Mouse (Mus musculus) neural tube, embryonic 11.5 days (tissue): ENCODE measurements around the gene Smpd2. TPM values are rescaled to one million over a fixed set of nuclear protein-coding genes. Genes with fewer than 3 reads are reported as not detected.
A peak's percentile ranks its signal among the peaks of the same experiment; 100 is the strongest.

Experiments
- ATAC-seq: fragments of 200-750 bp; cut with Nextera tagmentation; 2 replicates; pipeline ENCODE4 v1.8.0; 2017; ENCODE audit warnings: moderate number of reproducible peaks, mild to moderate bottlenecking, moderate TSS enrichment, moderate library complexity; ENCODE audit not compliant: insufficient read depth, low FRiP score, low TSS enrichment
- DNase-seq: peaks from one replicate; pipeline ENCODE4 v3.0.0-alpha.2; 2015; ENCODE audit warnings: low spot score
- H3K27ac ChIP-seq: fragments of 300-500 bp; sonication (generic); 2 replicates; pipeline ENCODE4 v1.5.1; 2014; ENCODE audit warnings: low read depth, mild to moderate bottlenecking, low read length
- H3K27me3 ChIP-seq: fragments of 300-500 bp; sonication (generic); 2 replicates; pipeline ENCODE4 v1.6.1; 2014; ENCODE audit warnings: mild to moderate bottlenecking, low read length, mixed read lengths; ENCODE audit not compliant: control insufficient read depth, insufficient read depth
- H3K36me3 ChIP-seq: fragments of 300-500 bp; sonication (generic); 2 replicates; pipeline ENCODE4 v1.6.1; 2014; ENCODE audit warnings: mild to moderate bottlenecking, low read length, moderate library complexity, mixed read lengths; ENCODE audit not compliant: control insufficient read depth, insufficient read depth
- H3K4me1 ChIP-seq: fragments of 300-500 bp; sonication (generic); 2 replicates; pipeline ENCODE4 v1.6.1; 2014; ENCODE audit warnings: low read length, mixed read lengths; ENCODE audit not compliant: control insufficient read depth, insufficient read depth
- H3K4me2 ChIP-seq: fragments of 300-500 bp; sonication (generic); 2 replicates; pipeline ENCODE4 v1.6.1; 2014; ENCODE audit warnings: low read depth, mild to moderate bottlenecking, moderate library complexity
- H3K4me3 ChIP-seq: fragments of 300-500 bp; sonication (generic); 2 replicates; pipeline ENCODE4 v1.5.1; 2014; ENCODE audit warnings: low read depth, low read length
- H3K9ac ChIP-seq: fragments of 300-500 bp; sonication (generic); 2 replicates; pipeline ENCODE4 v1.6.1; 2014; ENCODE audit warnings: mild to moderate bottlenecking, low read length
- H3K9me3 ChIP-seq: fragments of 300-500 bp; sonication (generic); 2 replicates; pipeline ENCODE4 v1.6.1; 2016; ENCODE audit warnings: low read length; ENCODE audit not compliant: control insufficient read depth
- WGBS: fragments of 180-500 bp; shearing (Covaris S2); extraction: QIAGEN DNeasy Blood & Tissue Kit; methylation state at CpG from one replicate; pipeline ENCODE4 v1.1.7; 2014; 5-methylcytosine and 5-hydroxymethylcytosine counted together
- polyA plus RNA-seq: library from polyadenylated mRNA; unstranded; fragments of >200 nt; fragmentation: Nextera tagmentation; extraction: Ambion mirVana; gene quantifications from 2 replicates; pipeline ENCODE4 v1.2.1, GENCODE M21; 2014

Smpd2 gene
- polyA plus RNA-seq, 1 experiment from 2014 or later = 47.3 TPM

DNA sequence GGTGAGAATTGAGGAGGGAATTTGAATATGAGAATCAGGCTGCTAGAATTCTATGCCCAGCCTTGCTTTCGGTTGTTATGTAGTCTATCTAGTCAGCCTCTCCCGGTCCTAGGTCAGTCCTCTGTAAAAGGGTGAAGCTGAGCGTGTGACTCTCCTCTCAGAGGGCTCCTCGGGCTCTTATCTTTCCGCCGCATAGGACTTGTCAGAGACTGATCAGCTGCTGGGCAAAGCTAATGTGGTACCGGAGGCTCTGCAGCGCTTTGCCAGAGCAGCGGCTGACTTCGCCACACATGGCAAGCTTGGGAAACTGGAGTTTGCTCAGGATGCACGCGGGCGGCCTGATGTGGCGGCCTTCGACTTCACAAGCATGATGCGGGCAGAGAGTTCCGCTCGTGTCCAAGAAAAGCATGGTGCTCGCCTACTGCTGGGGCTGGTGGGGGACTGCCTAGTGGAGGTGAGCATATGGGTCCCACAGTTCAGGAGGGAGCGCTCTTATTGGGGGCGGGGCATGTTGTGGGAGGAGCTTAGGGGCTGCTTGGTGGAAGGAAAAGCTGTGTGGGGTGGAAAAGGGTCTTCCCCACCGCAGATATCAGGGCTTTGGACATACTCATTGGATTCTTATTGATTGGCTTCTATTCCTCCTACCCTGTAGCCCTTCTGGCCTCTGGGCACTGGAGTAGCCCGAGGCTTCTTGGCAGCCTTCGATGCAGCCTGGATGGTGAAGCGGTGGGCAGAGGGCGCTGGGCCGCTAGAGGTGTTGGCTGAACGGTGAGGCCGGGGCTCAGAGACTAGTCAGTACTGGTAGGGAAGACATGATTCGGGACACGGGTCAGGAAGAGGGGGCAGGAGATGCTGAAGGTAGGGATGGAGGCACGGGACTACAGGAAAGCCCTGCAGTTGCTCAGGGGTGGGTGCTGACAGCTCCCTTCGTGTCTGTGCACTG is 9.0 kb downstream of the Smpd2 start:
- no peak for DNase-seq
- H3K36me3 ChIP-seq = peaks cover 11% of the 10 kb centered on the region
- H3K9me3 ChIP-seq = no peaks in the 10 kb centered on the region
- 66% methylated on average over 33 of the region's 33 CpGs for WGBS
- H3K4me3 ChIP-seq = no peak overlapping the region
- ATAC-seq = no peak
- no peak overlapping the region for H3K9ac ChIP-seq
- no peak overlapping the region for H3K27ac ChIP-seq
- no peaks in the 10 kb centered on the region for H3K27me3 ChIP-seq
- no peak overlapping the region for H3K4me2 ChIP-seq
- H3K4me1 ChIP-seq = peaks cover 9% of the 10 kb centered on the region

DNA sequence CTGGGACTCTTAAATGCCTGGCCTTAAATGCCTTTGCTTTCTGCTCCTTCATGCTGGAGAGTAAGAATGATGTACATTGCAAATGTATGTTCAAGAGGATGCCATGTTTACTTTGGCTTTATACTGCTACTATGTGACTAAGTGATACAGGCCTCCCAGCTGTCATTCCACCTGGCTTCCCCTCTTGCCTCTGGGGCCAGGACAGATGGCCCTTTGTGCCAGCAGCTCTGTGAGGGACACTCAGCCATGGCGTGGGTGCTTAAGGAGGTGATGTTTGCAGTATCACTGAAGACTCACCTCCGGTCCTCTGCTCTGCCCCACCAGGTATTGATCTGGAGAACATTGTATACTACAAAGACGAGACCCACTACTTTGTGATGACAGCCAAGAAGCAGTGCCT is 10.2 kb downstream of the Smpd2 start:
- no peaks in the 10 kb centered on the region for H3K9me3 ChIP-seq
- H3K4me3 ChIP-seq = no peak overlapping the region
- ATAC-seq = no peak
- no peak overlapping the region for H3K27ac ChIP-seq
- no peak overlapping the region for H3K9ac ChIP-seq
- 86% methylated on average over 3 of the region's 3 CpGs for WGBS
- H3K36me3 ChIP-seq = peaks cover 5% of the 10 kb centered on the region
- H3K4me2 ChIP-seq = no peak overlapping the region
- H3K27me3 ChIP-seq = no peaks in the 10 kb centered on the region
- peaks cover 12% of the 10 kb centered on the region for H3K4me1 ChIP-seq
- DNase-seq = no peak

DNA sequence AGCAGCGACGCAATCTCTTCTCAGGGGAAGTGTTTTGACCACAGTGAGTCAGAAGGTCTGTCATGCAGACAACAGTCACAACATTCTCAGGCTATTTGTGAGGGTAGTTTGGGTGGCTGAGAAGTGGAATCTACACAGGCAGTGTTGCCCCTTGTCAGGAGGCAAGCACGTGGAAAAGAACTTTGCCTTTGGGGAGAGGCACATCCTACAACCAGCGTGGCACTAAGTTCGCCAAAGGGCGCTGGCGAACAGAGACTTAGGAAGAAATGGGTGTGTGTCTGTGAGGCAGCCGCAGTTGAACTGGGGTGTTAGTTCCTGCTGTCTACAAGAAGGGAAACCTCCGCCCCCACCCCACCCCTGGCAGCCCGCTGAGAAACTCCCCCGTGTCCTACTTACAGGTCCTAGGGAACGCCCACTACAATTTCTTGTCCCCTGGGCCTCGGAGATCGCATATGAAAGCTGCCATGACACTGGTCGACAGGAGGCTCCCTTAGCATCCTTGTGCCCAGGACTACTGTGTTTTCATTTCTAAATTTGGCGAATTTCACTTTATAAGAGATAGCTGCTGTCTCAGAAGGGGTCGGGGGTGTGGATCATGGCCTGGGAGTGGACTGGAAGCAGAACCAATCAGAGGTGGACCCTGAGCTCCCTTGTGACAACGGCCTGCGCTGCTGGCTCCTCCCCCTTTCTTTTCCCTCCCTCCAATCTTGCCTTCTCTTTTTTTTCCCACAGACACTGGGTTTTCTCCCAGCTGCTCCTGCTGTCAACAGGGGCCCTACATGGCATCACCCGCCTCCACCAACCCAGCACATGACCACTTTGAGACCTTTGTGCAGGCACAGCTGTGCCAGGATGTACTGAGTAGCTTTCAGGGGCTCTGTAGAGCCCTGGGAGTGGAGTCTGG is 12.6 kb downstream of the Smpd2 start:
- H3K4me2 ChIP-seq = peak overlapping the region; percentile 90
- peak; percentile 74 for ATAC-seq

DNA sequence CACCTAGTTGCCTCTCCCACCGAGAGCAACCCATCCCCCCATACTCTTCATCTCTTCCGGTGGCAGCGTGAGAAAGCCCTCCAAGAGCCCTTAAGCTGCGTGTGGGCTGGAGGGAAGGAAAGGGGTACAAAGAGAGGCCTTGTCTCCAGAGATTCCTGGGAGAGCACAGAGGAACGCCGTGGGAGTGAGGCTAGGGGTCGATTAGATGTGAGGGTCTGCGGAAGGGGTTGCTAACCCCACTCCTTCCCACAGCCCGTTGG is 13.2 kb downstream of the Smpd2 start:
- peak overlapping the region; percentile 64 for H3K4me3 ChIP-seq
- H3K9me3 ChIP-seq = no peaks in the 10 kb centered on the region
- peak; percentile 82 for DNase-seq
- no peaks in the 10 kb centered on the region for H3K27me3 ChIP-seq
- peak overlapping the region; percentile 90 for H3K4me2 ChIP-seq
- no peak; the same call in 1 of the 2 replicates for ATAC-seq
- H3K4me1 ChIP-seq = peaks cover 12% of the 10 kb centered on the region
- H3K27ac ChIP-seq = peak overlapping the region; percentile 80
- peaks cover 2% of the 10 kb centered on the region; the same call in 1 of the 2 replicates for H3K36me3 ChIP-seq
- peak overlapping the region; percentile 78 for H3K9ac ChIP-seq
- WGBS = under 1% methylated on average over 9 of the region's 9 CpGs

More for the DNA sequence above, 12.6 kb downstream of the Smpd2 start:
- DNase-seq = peak; percentile 73
- Histone ChIP-seq H3K27ac (peak overlapping the region; percentile 80), H3K27me3 (no peaks in the 10 kb centered on the region), H3K4me3 (peak overlapping the region; percentile 64), H3K9ac (peak overlapping the region; percentile 78), H3K9me3 (no peaks in the 10 kb centered on the region), H3K4me1 (peaks cover 12% of the 10 kb centered on the region), H3K36me3 (peaks cover 2% of the 10 kb centered on the region; the same call in 1 of the 2 replicates)
- WGBS = 2% methylated on average over 20 of the region's 20 CpGs

DNA sequence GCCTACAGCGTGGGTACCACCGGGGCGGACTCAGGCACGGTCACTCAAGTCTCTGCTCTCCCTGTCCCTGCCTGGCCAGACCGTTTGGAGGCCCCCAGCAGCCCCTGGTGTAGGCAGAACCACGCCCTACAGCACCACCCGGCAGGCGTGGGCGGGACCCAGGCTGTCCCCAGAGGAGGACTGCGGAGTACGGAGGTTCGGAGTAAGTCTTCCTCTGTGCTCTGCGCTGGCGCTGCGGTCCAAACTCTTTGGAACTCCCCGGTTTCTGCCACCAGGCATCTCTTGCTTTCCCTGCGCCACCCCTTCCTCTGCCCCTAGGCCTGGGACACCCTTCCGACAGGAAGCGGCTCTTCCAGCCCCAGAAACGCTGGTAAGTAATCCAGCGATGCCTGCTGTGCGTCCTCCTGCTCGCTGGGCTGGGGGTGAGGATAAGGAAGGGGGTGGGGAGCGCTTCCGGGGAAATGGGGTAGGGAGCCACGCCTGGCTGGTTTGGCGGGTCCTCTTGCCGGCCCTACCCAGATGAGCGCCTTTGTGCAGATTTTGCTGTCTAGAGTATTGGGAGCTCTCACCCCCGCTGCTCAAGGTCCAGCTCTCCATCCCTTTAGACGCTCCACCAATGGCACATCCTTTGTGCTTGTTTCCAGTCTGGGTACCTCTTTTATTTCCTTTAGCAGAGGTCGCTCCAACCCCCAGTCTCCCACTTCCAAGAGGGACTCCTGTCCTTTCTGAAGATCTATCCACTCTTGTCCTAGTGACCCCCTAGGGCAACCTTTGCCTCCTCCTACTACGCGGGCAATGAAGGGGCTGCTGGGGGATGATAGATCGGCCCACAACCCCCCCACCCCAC is 13.8 kb downstream of the Smpd2 start, which contains the start of gene Mical1:
Gene Mical1, plus strand, starts transcription at position 144 of the 847 bp plus-strand sequence.
- ATAC-seq = peak; percentile 57
- Histone ChIP-seq H3K9ac (peak within 1 kb of the TSS; percentile 78), H3K27me3 (no peaks in the 10 kb centered on the region), H3K4me1 (peaks cover 12% of the 10 kb centered on the region), H3K27ac (peak within 1 kb of the TSS; percentile 80), H3K4me2 (peak within 1 kb of the TSS; percentile 90), H3K4me3 (peak within 1 kb of the TSS; percentile 64), H3K9me3 (no peaks in the 10 kb centered on the region), H3K36me3 (peaks cover 2% of the 10 kb centered on the region; the same call in 1 of the 2 replicates)
- peak; percentile 75 for DNase-seq
- WGBS = under 1% methylated on average over 35 of the region's 35 CpGs

DNA sequence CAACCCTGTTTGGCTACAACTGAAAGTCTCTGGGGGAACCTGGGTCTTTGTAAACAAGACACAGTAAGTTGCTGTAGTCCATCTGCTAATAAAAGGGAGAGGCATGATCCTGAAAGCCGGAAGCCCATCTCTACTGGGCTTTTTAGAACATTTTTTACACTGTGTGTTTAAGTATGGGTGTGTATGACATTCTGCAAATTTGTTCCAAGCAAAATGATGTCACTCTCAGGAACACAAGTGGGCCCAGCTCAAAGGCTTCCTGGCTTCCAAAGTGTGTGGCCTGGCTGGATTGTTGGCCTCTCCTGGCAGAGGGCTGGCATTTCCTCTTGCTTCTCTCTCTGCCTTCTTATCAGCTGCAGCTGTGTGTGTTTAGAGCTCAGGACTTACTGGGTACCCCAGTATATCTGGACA is 15.2 kb downstream of the Smpd2 start:
- Histone ChIP-seq H3K27ac (no peak overlapping the region), H3K9me3 (no peaks in the 10 kb centered on the region), H3K27me3 (no peaks in the 10 kb centered on the region), H3K4me3 (no peak overlapping the region), H3K9ac (no peak overlapping the region), H3K36me3 (peaks cover 2% of the 10 kb centered on the region; the same call in 1 of the 2 replicates), H3K4me2 (no peak overlapping the region), H3K4me1 (peaks cover 12% of the 10 kb centered on the region)
- WGBS = 69% methylated on average over 1 of the region's 1 CpGs
- DNase-seq = no peak
- ATAC-seq = no peak

DNA sequence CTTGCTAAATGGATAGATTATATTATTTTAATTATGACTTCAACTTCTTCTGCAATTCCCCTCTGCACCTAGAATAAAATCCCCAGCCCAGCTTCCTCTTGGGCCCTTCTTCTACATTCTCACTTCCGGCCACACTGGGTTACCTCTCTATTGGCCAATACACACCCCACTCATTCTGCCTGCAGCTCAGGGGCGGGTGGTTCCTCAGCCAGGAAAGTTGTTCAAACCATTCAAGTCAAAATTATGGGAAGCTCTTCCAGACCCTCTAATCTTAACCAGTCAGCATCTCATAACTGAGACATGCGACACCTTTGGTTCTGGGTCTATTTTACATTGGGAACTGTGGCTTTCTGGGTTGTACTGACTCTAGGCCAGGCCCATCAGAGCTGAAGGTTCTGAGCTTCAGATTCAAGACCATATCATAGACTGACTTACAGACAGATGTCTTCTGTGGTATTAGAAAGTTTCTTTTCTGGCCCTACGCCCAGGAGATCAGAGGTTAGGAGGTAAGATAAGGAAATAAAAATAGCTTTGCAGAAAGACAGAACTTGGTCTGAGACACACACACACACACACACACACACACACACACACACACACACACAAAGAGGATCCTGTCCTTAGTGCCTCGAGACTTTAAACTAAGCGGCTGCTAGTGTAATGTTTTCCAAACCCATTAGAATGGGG is 16.2 kb downstream of the Smpd2 start:
- WGBS = 85% methylated on average over 6 of the region's 6 CpGs
- H3K36me3 ChIP-seq = no peaks in the 10 kb centered on the region
- H3K4me3 ChIP-seq = no peak overlapping the region
- DNase-seq (no peak), ATAC-seq (no peak)
- no peaks in the 10 kb centered on the region for H3K27me3 ChIP-seq
- no peak overlapping the region for H3K9ac ChIP-seq
- no peak overlapping the region for H3K4me2 ChIP-seq
- no peaks in the 10 kb centered on the region for H3K9me3 ChIP-seq
- no peak overlapping the region for H3K27ac ChIP-seq
- peaks cover 12% of the 10 kb centered on the region for H3K4me1 ChIP-seq
